Mouse (Mus musculus) CH12.LX (cell line): ENCODE results near the gene Prickle3. TPM values are rescaled to one million over a fixed set of nuclear protein-coding genes. Genes with fewer than 3 reads are reported as not detected.

Experiments used
- DNase-seq: peaks from one replicate; pipeline ENCODE4 v3.0.0-alpha.2; 2013; ENCODE audit errors: extremely low read depth
- H3K27ac ChIP-seq: 2 replicates; pipeline ENCODE4 v1.5.1; 2012; ENCODE audit warnings: low read depth, mild to moderate bottlenecking, control low read depth, moderate library complexity; ENCODE audit not compliant: insufficient read depth
- H3K27me3 ChIP-seq: replicated peaks from 2 replicates; pipeline ENCODE3; 2012; ENCODE audit warnings: inconsistent platforms
- H3K36me3 ChIP-seq, 2 experiments: replicated peaks in 1 of 2; 2 replicates each; pipeline versions ENCODE3 to v1.6.1; 2012; ENCODE audit warnings: inconsistent platforms in 1 of 2, low read length in 1 of 2, mild to moderate bottlenecking in 1 of 2, mixed read lengths in 1 of 2, moderate library complexity in 1 of 2; ENCODE audit not compliant: control insufficient read depth in 1 of 2, insufficient read depth in 1 of 2
- H3K4me1 ChIP-seq, 2 experiments: 2 replicates each; pipeline ENCODE4 v1.6.1; 2012; ENCODE audit warnings: inconsistent platforms in 1 of 2, moderate library complexity in 1 of 2; ENCODE audit not compliant: insufficient read depth in 2 of 2, control insufficient read depth in 1 of 2
- H3K4me2 ChIP-seq: 2 replicates; pipeline ENCODE4 v1.6.1; 2012; ENCODE audit warnings: low read depth, mild to moderate bottlenecking, control low read depth; ENCODE audit not compliant: poor library complexity, insufficient read depth, severe bottlenecking
- H3K4me3 ChIP-seq, 3 experiments: fragments of 150-350 bp in 1 of 3; sonication (generic) in 1 of 3; replicated peaks in 1 of 3; 2 replicates each; pipeline versions ENCODE3 to v1.5.1; 2011 to 2012; ENCODE audit warnings: low read depth in 2 of 3, low read length in 2 of 3, mild to moderate bottlenecking in 2 of 3, moderate library complexity in 2 of 3, control low read depth in 1 of 3, improper control_type of control experiment in 1 of 3, inconsistent platforms in 1 of 3, mixed read lengths in 1 of 3; ENCODE audit not compliant: poor library complexity in 1 of 3
- H3K79me2 ChIP-seq: replicated peaks from 2 replicates; pipeline ENCODE4 v1.6.1; 2012; ENCODE audit warnings: mild to moderate bottlenecking, moderate library complexity; ENCODE audit not compliant: control insufficient read depth, poor library complexity, insufficient read depth, severe bottlenecking; ENCODE audit errors: extremely low read depth
- H3K9ac ChIP-seq: 2 replicates; pipeline ENCODE4 v1.6.1; 2012; ENCODE audit warnings: low read depth, mild to moderate bottlenecking, control low read depth, moderate library complexity; ENCODE audit not compliant: insufficient read depth
- H3K9me3 ChIP-seq: replicated peaks from 2 replicates; pipeline ENCODE3; 2012; ENCODE audit warnings: low read length, inconsistent platforms, mixed read lengths
- BHLHE40 ChIP-seq: IDR thresholded peaks from 2 replicates; pipeline ENCODE4 v1.6.1; 2011; ENCODE audit warnings: mild to moderate bottlenecking, low read depth, low read length, improper control_type of control experiment
- CHD1 ChIP-seq: IDR thresholded peaks from 2 replicates; pipeline ENCODE4 v1.6.1; 2012; ENCODE audit warnings: low read depth, low read length, improper control_type of control experiment, inconsistent platforms
- CHD2 ChIP-seq: IDR thresholded peaks from 2 replicates; pipeline ENCODE4 v1.6.1; 2011; ENCODE audit warnings: low read length, improper control_type of control experiment
- CTCF ChIP-seq, 2 experiments: IDR thresholded peaks in 1 of 2; conservative IDR thresholded peaks in 1 of 2; 2 replicates each; pipeline ENCODE4 v1.5.1; 2011 to 2012; ENCODE audit warnings: low read depth in 2 of 2, low read length in 2 of 2, improper control_type of control experiment in 1 of 2, inconsistent platforms in 1 of 2, mild to moderate bottlenecking in 1 of 2, moderate library complexity in 1 of 2
- E2F4 ChIP-seq: IDR thresholded peaks from 2 replicates; pipeline ENCODE4 v1.6.1; 2011; ENCODE audit warnings: low read depth, low read length, improper control_type of control experiment; ENCODE audit not compliant: insufficient replicate concordance
- ELF1 ChIP-seq: IDR thresholded peaks from 2 replicates; pipeline ENCODE4 v1.6.1; 2014; ENCODE audit warnings: low read depth, mild to moderate bottlenecking, inconsistent platforms, low read length, improper control_type of control experiment
- EP300 ChIP-seq: IDR thresholded peaks from 2 replicates; pipeline ENCODE4 v1.6.1; 2011; ENCODE audit warnings: low read length, improper control_type of control experiment
- ETS1 ChIP-seq: conservative IDR thresholded peaks from 2 replicates; pipeline ENCODE4 v1.6.1; 2012; ENCODE audit warnings: low read depth, mild to moderate bottlenecking, inconsistent platforms, low read length, improper control_type of control experiment, moderate library complexity
- GABPA ChIP-seq: IDR thresholded peaks from 2 replicates; pipeline ENCODE4 v1.6.1; 2012; ENCODE audit warnings: low read depth, low read length, improper control_type of control experiment, inconsistent platforms; ENCODE audit not compliant: insufficient replicate concordance
- HCFC1 ChIP-seq: IDR thresholded peaks from 2 replicates; pipeline ENCODE4 v1.6.1; 2012; ENCODE audit warnings: low read depth, mild to moderate bottlenecking, inconsistent platforms, low read length, improper control_type of control experiment
- IRF4 ChIP-seq: IDR thresholded peaks from 2 replicates; pipeline ENCODE4 v1.6.1; 2014; ENCODE audit warnings: low read depth, mild to moderate bottlenecking, inconsistent platforms, low read length, improper control_type of control experiment
- JUN ChIP-seq: IDR thresholded peaks from 2 replicates; pipeline ENCODE4 v1.6.1; 2011; ENCODE audit warnings: low read depth, mild to moderate bottlenecking, low read length, improper control_type of control experiment, moderate library complexity; ENCODE audit not compliant: insufficient read depth
- JUND ChIP-seq: conservative IDR thresholded peaks from 2 replicates; pipeline ENCODE4 v1.6.1; 2011; ENCODE audit warnings: low read depth, low read length, improper control_type of control experiment
- KAT2A ChIP-seq: IDR thresholded peaks from 2 replicates; pipeline ENCODE4 v1.6.1; 2012; ENCODE audit warnings: low read length, improper control_type of control experiment, inconsistent platforms; ENCODE audit not compliant: insufficient replicate concordance
- MAFK ChIP-seq: IDR thresholded peaks from 2 replicates; pipeline ENCODE4 v1.6.1; 2011; ENCODE audit warnings: low read length, improper control_type of control experiment; ENCODE audit not compliant: insufficient replicate concordance
- MAX ChIP-seq: IDR thresholded peaks from 2 replicates; pipeline ENCODE4 v1.6.1; 2011; ENCODE audit warnings: low read length, improper control_type of control experiment
- MAZ ChIP-seq: IDR thresholded peaks from 2 replicates; pipeline ENCODE4 v1.6.1; 2012; ENCODE audit warnings: low read depth, mild to moderate bottlenecking, inconsistent platforms, low read length, improper control_type of control experiment, moderate library complexity
- MEF2A ChIP-seq: IDR thresholded peaks from 2 replicates; pipeline ENCODE4 v1.6.1; 2014; ENCODE audit warnings: low read depth, mild to moderate bottlenecking, inconsistent platforms, low read length, improper control_type of control experiment, borderline replicate concordance
- MXI1 ChIP-seq: IDR thresholded peaks from 2 replicates; pipeline ENCODE4 v1.6.1; 2011; ENCODE audit warnings: mild to moderate bottlenecking, low read depth, low read length, improper control_type of control experiment
- MYC ChIP-seq: IDR thresholded peaks from 2 replicates; pipeline ENCODE4 v1.6.1; 2011; ENCODE audit warnings: low read depth, mild to moderate bottlenecking, improper control_type of control experiment, low read length
- NELFE ChIP-seq: IDR thresholded peaks from 2 replicates; pipeline ENCODE4 v1.6.1; 2011; ENCODE audit warnings: low read depth, low read length, improper control_type of control experiment
- NRF1 ChIP-seq: IDR thresholded peaks from 2 replicates; pipeline ENCODE4 v1.6.1; 2014; ENCODE audit warnings: low read depth, mild to moderate bottlenecking, inconsistent platforms, low read length, improper control_type of control experiment, moderate library complexity
- PAX5 ChIP-seq: IDR thresholded peaks from 2 replicates; pipeline ENCODE4 v1.6.1; 2012; ENCODE audit warnings: low read length, inconsistent platforms, mixed read lengths
- POLR2A ChIP-seq: IDR thresholded peaks from 2 replicates; pipeline ENCODE4 v1.6.1; 2011; ENCODE audit warnings: low read depth, mild to moderate bottlenecking, improper control_type of control experiment, low read length
- POLR2AphosphoS2 ChIP-seq: IDR thresholded peaks from 2 replicates; pipeline ENCODE4 v1.6.1; 2011; ENCODE audit warnings: low read depth, low read length, improper control_type of control experiment
- RAD21 ChIP-seq: IDR thresholded peaks from 2 replicates; pipeline ENCODE4 v1.6.1; 2011; ENCODE audit warnings: low read depth, mild to moderate bottlenecking, low read length, improper control_type of control experiment, moderate library complexity
- RCOR1 ChIP-seq: conservative IDR thresholded peaks from 2 replicates; pipeline ENCODE4 v1.6.1; 2012; ENCODE audit warnings: low read depth, mild to moderate bottlenecking, inconsistent platforms, low read length, improper control_type of control experiment
- SIN3A ChIP-seq: IDR thresholded peaks from 2 replicates; pipeline ENCODE4 v1.6.1; 2012; ENCODE audit warnings: low read length, improper control_type of control experiment, inconsistent platforms
- SMC3 ChIP-seq: IDR thresholded peaks from 2 replicates; pipeline ENCODE4 v1.6.1; 2011; ENCODE audit warnings: low read depth, low read length, improper control_type of control experiment
- TBP ChIP-seq: conservative IDR thresholded peaks from 2 replicates; pipeline ENCODE4 v1.6.1; 2011; ENCODE audit warnings: low read depth, low read length, improper control_type of control experiment
- TCF12 ChIP-seq: IDR thresholded peaks from 2 replicates; pipeline ENCODE4 v1.6.1; 2014; ENCODE audit warnings: low read depth, mild to moderate bottlenecking, inconsistent platforms, low read length, improper control_type of control experiment
- UBTF ChIP-seq: IDR thresholded peaks from 2 replicates; pipeline ENCODE4 v1.6.1; 2012; ENCODE audit warnings: low read depth, mild to moderate bottlenecking, inconsistent platforms, low read length, improper control_type of control experiment, moderate library complexity
- USF1 ChIP-seq: IDR thresholded peaks from 2 replicates; pipeline ENCODE4 v1.6.1; 2014; ENCODE audit warnings: low read depth, mild to moderate bottlenecking, inconsistent platforms, low read length, improper control_type of control experiment
- USF2 ChIP-seq: conservative IDR thresholded peaks from 2 replicates; pipeline ENCODE4 v1.6.1; 2011; ENCODE audit warnings: low read depth, low read length, improper control_type of control experiment
- ZC3H11A ChIP-seq: IDR thresholded peaks from 2 replicates; pipeline ENCODE4 v1.6.1; 2012; ENCODE audit warnings: low read depth, mild to moderate bottlenecking, inconsistent platforms, low read length, improper control_type of control experiment
- ZKSCAN1 ChIP-seq: IDR thresholded peaks from 2 replicates; pipeline ENCODE4 v1.6.1; 2012; ENCODE audit warnings: low read depth, inconsistent platforms, low read length, improper control_type of control experiment, borderline replicate concordance
- ZMIZ1 ChIP-seq: IDR thresholded peaks from 2 replicates; pipeline ENCODE4 v1.6.1; 2012; ENCODE audit warnings: low read depth, mild to moderate bottlenecking, inconsistent platforms, low read length, improper control_type of control experiment
- ZNF384 ChIP-seq: IDR thresholded peaks from 2 replicates; pipeline ENCODE4 v1.6.1; 2012; ENCODE audit warnings: low read depth, low read length, improper control_type of control experiment, inconsistent platforms
- dilution Hi-C: fragments of 300-500 bp; cut with MboI; formaldehyde crosslinking; loops from 2 replicates; pipeline ENCODE4 v1.14.3; 2020; ENCODE audit warnings: low sequenced_read_pairs; ENCODE audit not compliant: extremely low pct_unique_long_range_greater_than_20kb, extremely low pct_ligation_motif_present
- in situ Hi-C: fragments of 300-500 bp; cut with MboI; formaldehyde crosslinking; loops from 3 replicates; pipeline ENCODE4 v1.14.3; 2019; ENCODE audit warnings: low sequenced_read_pairs, low pct_ligation_motif_present, low pct_unique_long_range_greater_than_20kb, mixed read lengths
- polyA plus RNA-seq: library from polyadenylated mRNA; unstranded; fragments of >175 nt; gene quantifications from 2 replicates; pipeline ENCODE4 v1.2.1, GENCODE M21; 2012; ENCODE audit warnings: low read depth; ENCODE audit not compliant: insufficient read length
- total RNA-seq, 2 experiments: library from RNA; depleted of rRNA; stranded (reverse); fragments of 300-350 nt in 1 of 2; fragments of >200 nt in 1 of 2; gene quantifications; 2 replicates each; pipeline ENCODE4 v1.2.3; 2012 to 2014

Prickle3 gene
- total and polyA plus RNA-seq, 3 experiments, result 2.2 to 12.5 (median 4.5) TPM

GRCm38 (mm10) chrX:7670921-7671623 lies 14.0 kb downstream of the Prickle3 start, which contains the start of gene Plp2:
Plp2 (minus strand) TSS chrX:7671390.
- H3K9ac ChIP-seq, result peak within 1 kb of the TSS; percentile 89
- TF ChIP-seq BHLHE40, result peak; percentile 68
- TF ChIP-seq MEF2A, result no peak
- no peak for TF ChIP-seq USF2
- no peak for TF ChIP-seq POLR2AphosphoS2
- no peak for TF ChIP-seq UBTF
- TF ChIP-seq POLR2A, result peak; percentile 56
- peak; percentile 71 for TF ChIP-seq NELFE
- TF ChIP-seq ETS1, result peak; percentile 57
- TF ChIP-seq TBP, result peak; percentile 69; the same call in 1 of the 2 replicates
- TF ChIP-seq SIN3A, result no peak
- no peak for TF ChIP-seq GABPA
- no peak for TF ChIP-seq E2F4
- no peak for TF ChIP-seq ZC3H11A
- TF ChIP-seq ELF1, result peak; percentile 66
- TF ChIP-seq TCF12, result peak; percentile 78
- no peak for TF ChIP-seq JUND
- TF ChIP-seq KAT2A, result no peak
- 0 out of 2 replicates have a peak, but pooled peaks have one; percentile 13 for TF ChIP-seq MXI1
- TF ChIP-seq RCOR1, result no peak
- TF ChIP-seq USF1, result no peak
- peak; percentile 33; the same call in 1 of the 2 replicates for TF ChIP-seq EP300
- TF ChIP-seq ZMIZ1, result no peak
- no peak for TF ChIP-seq SMC3
- no peak for TF ChIP-seq RAD21
- TF ChIP-seq MYC, result no peak
- no peak for TF ChIP-seq PAX5
- TF ChIP-seq JUN, result no peak
- 0 out of 2 replicates have a peak, but pooled peaks have one; percentile 1 for TF ChIP-seq MAX
- peak; percentile 50 for TF ChIP-seq HCFC1
- TF ChIP-seq MAFK, result no peak
- TF ChIP-seq IRF4, result peak; percentile 84
- peak; percentile 65; the same call in 1 of the 2 replicates for TF ChIP-seq MAZ
- no peak for TF ChIP-seq ZKSCAN1
- no peak for TF ChIP-seq NRF1
- no peak for TF ChIP-seq CTCF (conservative IDR thresholded peaks at IDR 0.05 in 1 of 2, IDR thresholded peaks at IDR 0.05 in 1 of 2; ENCODE audit: low read depth in 2 of 2, low read length in 2 of 2)
- TF ChIP-seq CHD1, result 0 out of 2 replicates have a peak, but pooled peaks have one; percentile 16
- TF ChIP-seq CHD2, result no peak
- no peak for TF ChIP-seq ZNF384
- dilution Hi-C loops (no loop called here), in situ Hi-C loops (no loop called here)
- peak within 1 kb of the TSS; percentile 95 for H3K4me2 ChIP-seq
- peaks cover 8 to 19% of the 10 kb centered on the region in 2 experiments; a peak in 3 of 4 replicates for H3K4me1 ChIP-seq
- H3K27me3 ChIP-seq, result no peaks in the 10 kb centered on the region
- H3K79me2 ChIP-seq, result peaks cover 15% of the 10 kb centered on the region
- peak within 1 kb of the TSS; percentile 96 for H3K27ac ChIP-seq
- H3K9me3 ChIP-seq, result no peaks in the 10 kb centered on the region
- H3K36me3 ChIP-seq, result peaks cover 23 to 25% of the 10 kb centered on the region in 2 experiments
- peak; percentile 68 for DNase-seq
- H3K4me3 ChIP-seq, result peak within 1 kb of the TSS; percentile 67 to 93 (median 72)
